Mouse (Mus musculus) midbrain, embryonic 13.5 days (tissue): ENCODE measurements around the gene Gm49392. TPM values are rescaled to one million over a fixed set of nuclear protein-coding genes. Genes with fewer than 3 reads are reported as not detected.

Experiments used
- ATAC-seq: fragments of 200-750 bp; cut with Nextera tagmentation; 2 replicates; pipeline ENCODE4 v1.8.0; 2017; ENCODE audit warnings: mild to moderate bottlenecking, moderate TSS enrichment, moderate library complexity
- H3K27ac ChIP-seq: fragments of 300-500 bp; sonication (generic); 2 replicates; pipeline ENCODE4 v1.5.1; 2015; ENCODE audit warnings: inconsistent platforms, mild to moderate bottlenecking, moderate library complexity
- H3K27me3 ChIP-seq: fragments of 300-500 bp; sonication (generic); 2 replicates; pipeline ENCODE4 v1.6.1; 2015; ENCODE audit warnings: mild to moderate bottlenecking, inconsistent platforms
- H3K36me3 ChIP-seq: fragments of 300-500 bp; sonication (generic); 2 replicates; pipeline ENCODE4 v1.6.1; 2015; ENCODE audit warnings: mild to moderate bottlenecking, inconsistent platforms
- H3K4me1 ChIP-seq: fragments of 300-500 bp; sonication (generic); replicated peaks from 2 replicates; pipeline ENCODE4 v1.6.1; 2015; ENCODE audit warnings: inconsistent platforms
- H3K4me2 ChIP-seq: fragments of 300-500 bp; sonication (generic); replicated peaks from 2 replicates; pipeline ENCODE4 v1.6.1; 2015; ENCODE audit warnings: moderate library complexity, mild to moderate bottlenecking, inconsistent platforms
- H3K4me3 ChIP-seq: fragments of 300-500 bp; sonication (generic); replicated peaks from 2 replicates; pipeline ENCODE4 v1.5.1; 2015; ENCODE audit warnings: mild to moderate bottlenecking, inconsistent platforms
- H3K9ac ChIP-seq: fragments of 300-500 bp; sonication (generic); replicated peaks from 2 replicates; pipeline ENCODE4 v1.6.1; 2015; ENCODE audit warnings: mild to moderate bottlenecking, inconsistent platforms
- H3K9me3 ChIP-seq: fragments of 300-500 bp; sonication (generic); 2 replicates; pipeline ENCODE4 v1.6.1; 2016; ENCODE audit warnings: mild to moderate bottlenecking, inconsistent platforms
- WGBS: fragments of 180-500 bp; shearing (Covaris S2); methylation state at CpG from one replicate; pipeline ENCODE4 v1.1.7; 2015; 5-methylcytosine and 5-hydroxymethylcytosine counted together
- polyA plus RNA-seq: library from polyadenylated mRNA; unstranded; fragments of >200 nt; fragmentation: Nextera tagmentation; extraction: Ambion mirVana; gene quantifications from 2 replicates; pipeline ENCODE4 v1.2.1, GENCODE M21; 2015

Gene Gm49392
- polyA plus RNA-seq, 1 experiment from 2014 or later = not detected

- 84% methylated on average over 6 of the region's 6 CpGs for WGBS
- no peak overlapping the region for H3K4me2 ChIP-seq
- no peaks in the 10 kb centered on the region for H3K27me3 ChIP-seq
These were observed 54.0 kb downstream of the Gm49392 start for GRCm38 (mm10) chr13:60842703-60843102.

DNA sequence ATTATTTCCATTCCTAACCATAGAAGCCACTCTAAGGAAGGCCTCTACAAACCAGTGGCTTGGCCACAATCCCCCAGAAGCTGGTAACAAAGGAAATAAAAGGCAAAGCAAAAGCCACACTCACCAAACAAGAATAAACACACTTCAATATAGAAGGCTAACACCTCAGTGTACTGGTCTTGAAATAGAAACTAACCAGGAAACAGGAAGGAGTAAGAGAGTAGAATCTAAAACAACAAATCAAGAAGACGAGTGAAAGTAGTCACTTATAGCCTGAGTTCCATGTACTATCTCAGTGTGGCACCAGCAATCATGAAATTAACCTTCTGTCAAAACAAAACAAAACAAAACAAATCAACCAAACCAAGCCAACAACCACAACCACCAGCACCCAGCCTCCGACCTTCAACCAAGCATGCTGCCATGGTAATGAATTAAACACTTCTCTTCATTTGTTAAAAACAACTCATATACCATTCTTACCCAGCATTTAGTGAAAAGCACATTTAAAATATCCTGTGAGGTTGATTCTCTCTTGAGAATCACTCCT, 57.3 kb downstream of the Gm49392 start:
- no peaks in the 10 kb centered on the region for H3K36me3 ChIP-seq
- H3K9ac ChIP-seq = no peak overlapping the region
- no peak overlapping the region for H3K4me2 ChIP-seq
- H3K9me3 ChIP-seq = no peaks in the 10 kb centered on the region; the same call in 1 of the 2 replicates
- ATAC-seq = no peak
- H3K4me1 ChIP-seq = no peaks in the 10 kb centered on the region
- 81% methylated on average over 2 of the region's 2 CpGs for WGBS
- no peak overlapping the region for H3K27ac ChIP-seq
- no peaks in the 10 kb centered on the region for H3K27me3 ChIP-seq
- no peak overlapping the region for H3K4me3 ChIP-seq

More at GRCm38 (mm10) chr13:60842703-60843102, 54.0 kb downstream of the Gm49392 start:
- no peaks in the 10 kb centered on the region for H3K36me3 ChIP-seq
- ATAC-seq = no peak
- no peaks in the 10 kb centered on the region for H3K4me1 ChIP-seq
- no peak overlapping the region for H3K9ac ChIP-seq
- H3K27ac ChIP-seq = no peak overlapping the region
- no peaks in the 10 kb centered on the region; the same call in 1 of the 2 replicates for H3K9me3 ChIP-seq
- no peak overlapping the region for H3K4me3 ChIP-seq

GRCm38 (mm10) chr13:60826052-60826451, 70.6 kb downstream of the Gm49392 start:
- ATAC-seq = no peak
- H3K4me2 ChIP-seq = no peak overlapping the region
- H3K27ac ChIP-seq = no peak overlapping the region
- no peak overlapping the region for H3K4me3 ChIP-seq
- H3K9me3 ChIP-seq = no peaks in the 10 kb centered on the region
- H3K4me1 ChIP-seq = no peaks in the 10 kb centered on the region
- 64% methylated on average over 3 of the region's 3 CpGs for WGBS
- H3K27me3 ChIP-seq = no peaks in the 10 kb centered on the region
- H3K36me3 ChIP-seq = no peaks in the 10 kb centered on the region
- H3K9ac ChIP-seq = no peak overlapping the region

- Histone ChIP-seq H3K27ac (no peak overlapping the region), H3K9ac (no peak overlapping the region), H3K9me3 (no peaks in the 10 kb centered on the region), H3K4me1 (no peaks in the 10 kb centered on the region), H3K36me3 (no peaks in the 10 kb centered on the region), H3K27me3 (no peaks in the 10 kb centered on the region), H3K4me3 (no peak overlapping the region), H3K4me2 (no peak overlapping the region)
- no peak for ATAC-seq
- 75% methylated on average over 3 of the region's 3 CpGs for WGBS
These were observed 76.1 kb downstream of the Gm49392 start for GRCm38 (mm10) chr13:60820486-60821175.

DNA sequence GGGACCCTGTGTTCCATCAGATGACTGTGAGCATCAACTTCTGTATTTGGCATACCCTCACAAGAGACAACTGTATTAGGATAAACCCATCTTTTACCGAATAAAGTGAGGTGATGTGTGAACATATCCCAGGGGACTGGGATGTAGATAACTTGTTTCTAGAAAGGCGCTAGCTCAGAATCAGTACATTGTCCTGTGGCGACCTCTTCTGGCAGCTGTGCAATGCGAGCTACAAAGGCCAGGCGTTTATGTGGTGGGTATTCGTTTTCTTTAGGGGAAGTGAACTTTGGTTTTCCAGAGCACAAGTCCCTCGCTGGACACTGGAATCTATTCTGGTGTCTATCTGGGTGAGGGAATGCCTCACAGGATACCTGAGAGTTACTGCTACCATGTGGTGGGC, 77.2 kb downstream of the Gm49392 start:
- H3K9me3 ChIP-seq = no peaks in the 10 kb centered on the region
- H3K27me3 ChIP-seq = no peaks in the 10 kb centered on the region
- H3K4me1 ChIP-seq = no peaks in the 10 kb centered on the region
- 16% methylated on average over 7 of the region's 7 CpGs for WGBS
- H3K4me3 ChIP-seq = no peak overlapping the region
- no peak overlapping the region for H3K4me2 ChIP-seq
- no peaks in the 10 kb centered on the region for H3K36me3 ChIP-seq
- no peak for ATAC-seq
- H3K9ac ChIP-seq = no peak overlapping the region
- no peak overlapping the region for H3K27ac ChIP-seq

DNA sequence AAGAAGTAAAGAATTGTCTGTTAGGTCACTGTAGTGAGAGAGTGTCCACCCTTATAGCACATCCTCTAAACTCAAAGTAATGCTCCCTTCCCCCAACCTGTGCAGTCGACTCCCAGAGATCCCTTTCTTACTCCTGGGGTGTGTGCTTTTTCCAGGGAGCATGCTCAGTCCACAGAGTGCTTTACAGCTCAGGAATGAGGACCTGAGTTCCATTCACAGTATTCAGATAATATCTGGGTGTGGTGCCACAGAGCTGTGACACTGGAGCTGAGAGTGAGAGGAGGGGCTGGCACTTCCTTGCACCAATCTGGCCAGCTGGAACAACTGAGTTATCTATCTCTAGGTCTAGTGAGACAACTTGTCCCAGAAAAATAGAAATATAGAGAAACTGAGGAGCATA, 83.0 kb downstream of the Gm49392 start:
- Histone ChIP-seq H3K27ac (no peak overlapping the region), H3K9me3 (no peaks in the 10 kb centered on the region), H3K4me3 (no peak overlapping the region), H3K4me1 (no peaks in the 10 kb centered on the region), H3K27me3 (no peaks in the 10 kb centered on the region), H3K4me2 (no peak overlapping the region), H3K9ac (no peak overlapping the region), H3K36me3 (no peaks in the 10 kb centered on the region)
- 69% methylated on average over 1 of the region's 1 CpGs for WGBS
- ATAC-seq = no peak

DNA sequence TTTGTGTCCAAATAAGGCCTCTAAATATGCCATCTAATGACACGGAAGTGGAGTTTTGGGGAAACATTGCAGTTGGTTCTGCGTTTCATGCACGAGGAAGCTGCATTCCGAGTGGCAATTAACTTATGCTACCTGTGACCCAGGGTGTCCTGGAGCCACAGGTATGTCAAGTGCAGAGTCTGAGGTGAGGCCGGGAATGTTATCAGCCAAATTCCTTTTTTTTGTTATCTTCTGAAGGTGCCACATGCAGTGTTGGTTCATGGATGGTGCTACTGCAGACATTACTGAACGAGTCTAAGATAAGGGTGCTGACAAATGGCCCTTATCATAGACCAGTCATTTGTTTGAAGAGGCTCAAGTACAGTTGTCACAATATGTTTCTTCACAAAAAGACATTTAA, 83.9 kb downstream of the Gm49392 start:
- Histone ChIP-seq H3K4me3 (no peak overlapping the region), H3K9ac (no peak overlapping the region), H3K9me3 (no peaks in the 10 kb centered on the region), H3K27ac (no peak overlapping the region), H3K4me1 (no peaks in the 10 kb centered on the region), H3K36me3 (no peaks in the 10 kb centered on the region), H3K4me2 (no peak overlapping the region), H3K27me3 (no peaks in the 10 kb centered on the region)
- ATAC-seq = no peak
- 92% methylated on average over 6 of the region's 6 CpGs for WGBS

DNA sequence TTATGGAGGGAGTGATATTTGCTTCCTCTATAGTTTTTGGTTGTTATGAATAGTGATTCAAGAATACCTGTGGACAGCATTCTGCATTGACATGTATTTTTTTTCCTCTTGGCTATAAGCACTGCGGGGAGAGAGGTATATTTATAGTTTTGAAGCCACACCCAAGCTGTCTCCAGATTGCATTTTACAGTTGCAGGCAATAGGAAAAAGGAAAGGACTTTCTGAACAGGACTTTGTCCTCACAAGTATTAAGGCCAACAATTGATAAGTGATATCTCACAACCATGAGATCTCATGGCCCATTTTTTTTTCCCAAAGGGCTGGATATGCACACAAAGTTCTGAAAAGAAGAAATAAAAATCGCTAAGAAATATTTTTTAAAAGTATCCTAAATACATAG, 87.0 kb downstream of the Gm49392 start:
- H3K36me3 ChIP-seq = no peaks in the 10 kb centered on the region
- H3K27me3 ChIP-seq = no peaks in the 10 kb centered on the region
- no peak for ATAC-seq
- no peaks in the 10 kb centered on the region for H3K4me1 ChIP-seq
- no peak overlapping the region for H3K4me3 ChIP-seq
- 69% methylated on average over 2 of the region's 2 CpGs for WGBS
- H3K4me2 ChIP-seq = no peak overlapping the region
- H3K9me3 ChIP-seq = no peaks in the 10 kb centered on the region
- H3K9ac ChIP-seq = no peak overlapping the region
- no peak overlapping the region for H3K27ac ChIP-seq

GRCm38 (mm10) chr13:60802749-60803148, 93.9 kb downstream of the Gm49392 start, which contains the start of gene Ctsll3:
TSS of gene Ctsll3 (minus strand) at chr13:60802849.
- WGBS = 58% methylated on average over 1 of the region's 1 CpGs
- no peak for ATAC-seq
- no peaks in the 10 kb centered on the region for H3K27me3 ChIP-seq
- H3K4me3 ChIP-seq = no peak within 1 kb of the TSS
- H3K9me3 ChIP-seq = no peaks in the 10 kb centered on the region
- no peak within 1 kb of the TSS for H3K27ac ChIP-seq
- no peak within 1 kb of the TSS for H3K9ac ChIP-seq
- H3K4me2 ChIP-seq = no peak within 1 kb of the TSS
- H3K36me3 ChIP-seq = no peaks in the 10 kb centered on the region
- no peaks in the 10 kb centered on the region for H3K4me1 ChIP-seq

Other genes with a start within 250 kb of the Gm49392 start
- not detected in 2 replicates for gene BC051665, start 110.5 kb downstream of the Gm49392 start, polyA plus RNA-seq
- gene Ctsll3, start 94.0 kb downstream of the Gm49392 start, polyA plus RNA-seq = not detected in 2 replicates
- not detected in 2 replicates for gene 4930486L24Rik, start 32.4 kb downstream of the Gm49392 start, polyA plus RNA-seq
- 0.24 and 1.7 TPM in 2 replicates for gene Ctla2b, start 553 bp upstream of the Gm49392 start, polyA plus RNA-seq
- not detected in 2 replicates for gene Tpbpb, start 8.0 kb upstream of the Gm49392 start, polyA plus RNA-seq
- gene Gm49393, start 38.7 kb upstream of the Gm49392 start, polyA plus RNA-seq = not detected in 2 replicates
- 0.82 and 2.1 TPM in 2 replicates for gene Gm49391, start 39.7 kb upstream of the Gm49392 start, polyA plus RNA-seq
- gene Ctla2a, start 39.7 kb upstream of the Gm49392 start, polyA plus RNA-seq = 10.4 and 13.3 TPM in 2 replicates
- not detected in 2 replicates for gene Tpbpa, start 45.1 kb upstream of the Gm49392 start, polyA plus RNA-seq
- not detected in 2 replicates for gene Ctsj, start 109.1 kb upstream of the Gm49392 start, polyA plus RNA-seq
- not detected in 2 replicates for gene Ctsq, start 143.7 kb upstream of the Gm49392 start, polyA plus RNA-seq